Mouse (Mus musculus): ENCODE results near the gene Fpr2.
A peak's percentile ranks its signal among the peaks of the same experiment; 100 is the strongest.
"Not testable (repeated sequence)": the region's sequence is repeated elsewhere in the genome, so short reads cannot be mapped to it uniquely, and the experiment has no call there.

Fpr2 gene

GRCm38 (mm10) chr17:17883840-17884239 lies 3.8 kb upstream of the Fpr2 start, which contains the start of gene Fpr1:
Gene Fpr1, minus strand, starts transcription at chr17:17883940.
- no peak for DNase-seq (ENCODE audit: low spot score)

- DNase-seq (ENCODE audit: low spot score) = no peak
These were observed 2.3 kb downstream of the Fpr2 start for GRCm38 (mm10) chr17:17889732-17890425.

DNA sequence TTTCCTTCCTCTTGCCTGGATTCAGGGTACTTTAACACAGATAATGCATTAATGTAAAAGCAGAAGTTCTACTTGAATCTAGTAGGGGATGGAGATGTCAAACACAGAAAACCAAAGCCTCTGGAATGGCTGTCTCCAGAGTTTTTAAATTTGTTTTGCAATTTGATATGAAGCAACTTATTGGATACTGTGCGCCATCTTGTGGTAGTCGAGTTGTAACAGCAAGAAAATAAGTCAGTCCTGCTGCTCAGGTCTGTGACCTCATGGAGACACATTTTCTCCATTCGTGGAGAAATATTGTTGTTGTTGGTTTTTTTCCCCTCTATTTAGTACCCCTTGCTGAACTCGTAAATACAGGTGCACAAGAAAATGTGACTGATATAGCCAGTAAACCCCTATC lies 8.4 kb downstream of the Fpr2 start:
- DNase-seq (ENCODE audit: low spot score) = peak; percentile 74

- DNase-seq (ENCODE audit: low spot score) = peak; percentile 40
These were observed 11.6 kb downstream of the Fpr2 start for GRCm38 (mm10) chr17:17899268-17899667.

GRCm38 (mm10) chr17:17900768-17901167 lies 13.1 kb downstream of the Fpr2 start:
- no peak for DNase-seq (ENCODE audit: low spot score)

GRCm38 (mm10) chr17:17909636-17910421 lies 22.2 kb downstream of the Fpr2 start:
- peak; percentile 80 for DNase-seq (ENCODE audit: low spot score)

GRCm38 (mm10) chr17:17912618-17913017 lies 25.0 kb downstream of the Fpr2 start:
- DNase-seq (ENCODE audit: low spot score) = not testable (repeated sequence)

- DNase-seq (ENCODE audit: low spot score) = no peak
These were observed 29.8 kb downstream of the Fpr2 start for GRCm38 (mm10) chr17:17917376-17917775.

GRCm38 (mm10) chr17:17917782-17918181 lies 30.2 kb downstream of the Fpr2 start:
- DNase-seq (ENCODE audit: low spot score) = no peak
